Mouse (Mus musculus): ENCODE data around the gene Cdc42ep4. TPM values are rescaled to one million over a fixed set of nuclear protein-coding genes. Genes with fewer than 3 reads are reported as not detected.

Gene Cdc42ep4
- total and polyA plus RNA-seq, 3 experiments = 2.3 to 8.1 (median 3.4) TPM

DNA sequence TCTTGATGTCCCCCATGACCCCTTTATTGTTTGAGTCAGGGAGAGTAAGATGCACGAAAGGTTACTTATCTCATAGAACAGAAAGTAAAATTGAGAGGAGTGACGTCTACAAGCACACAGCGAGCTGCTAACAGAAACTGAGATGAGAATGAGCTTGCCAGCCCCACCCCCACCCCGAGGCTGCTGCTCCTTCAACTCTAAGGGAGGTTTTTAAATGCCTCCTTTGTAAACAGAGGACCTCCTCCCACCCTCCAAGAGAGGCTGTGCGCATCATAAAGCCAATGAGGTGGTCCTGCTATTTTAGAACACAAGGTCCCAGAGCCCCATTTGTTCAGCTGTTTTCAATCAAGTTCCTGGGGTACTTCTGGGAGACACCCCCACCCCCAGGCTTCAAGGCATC is 11.8 kb upstream of the Cdc42ep4 start:
- H3K36me3 ChIP-seq (replicated peaks in 1 of 2; ENCODE audit: control insufficient read depth in 1 of 2, insufficient read depth in 1 of 2, low read length in 1 of 2) = no peaks in the 10 kb centered on the region
- TF ChIP-seq CTCF (conservative IDR thresholded peaks at IDR 0.05 in 1 of 2, IDR thresholded peaks at IDR 0.05 in 1 of 2; ENCODE audit: low read depth in 2 of 2, low read length in 2 of 2) = no peak
- no peak for TF ChIP-seq MXI1 (IDR thresholded peaks at IDR 0.05; ENCODE audit: low read depth, low read length)
- no peak for TF ChIP-seq NELFE (IDR thresholded peaks at IDR 0.05; ENCODE audit: low read depth, low read length)
- no peak for TF ChIP-seq NRF1 (IDR thresholded peaks at IDR 0.05; ENCODE audit: low read depth, low read length)
- no peak for TF ChIP-seq PAX5 (IDR thresholded peaks at IDR 0.05; ENCODE audit: low read length)
- peak; percentile 73 for TF ChIP-seq IRF4 (IDR thresholded peaks at IDR 0.05; ENCODE audit: low read depth, low read length)
- peak; percentile 38; the same call in 1 of the 2 replicates for TF ChIP-seq BHLHE40 (IDR thresholded peaks at IDR 0.05; ENCODE audit: low read depth, low read length)
- no peak for TF ChIP-seq USF2 (conservative IDR thresholded peaks at IDR 0.05; ENCODE audit: low read depth, low read length)
- TF ChIP-seq POLR2A (IDR thresholded peaks at IDR 0.05; ENCODE audit: low read depth, low read length) = no peak
- no peak for TF ChIP-seq JUND (conservative IDR thresholded peaks at IDR 0.05; ENCODE audit: low read depth, low read length)
- TF ChIP-seq MYC (IDR thresholded peaks at IDR 0.05; ENCODE audit: low read depth, low read length) = no peak
- peak; percentile 81; the same call in 1 of the 2 replicates for TF ChIP-seq CHD2 (IDR thresholded peaks at IDR 0.05; ENCODE audit: low read length)
- no peak for TF ChIP-seq ZMIZ1 (IDR thresholded peaks at IDR 0.05; ENCODE audit: low read depth, low read length)
- TF ChIP-seq ZC3H11A (IDR thresholded peaks at IDR 0.05; ENCODE audit: low read depth, low read length) = no peak
- peak overlapping the region; percentile 62 for H3K4me2 ChIP-seq (ENCODE audit: insufficient read depth, low read depth, poor library complexity, severe bottlenecking)
- H3K79me2 ChIP-seq (replicated peaks; ENCODE audit: control insufficient read depth, extremely low read depth, insufficient read depth, poor library complexity, severe bottlenecking) = no peaks in the 10 kb centered on the region
- H3K9me3 ChIP-seq (replicated peaks; ENCODE audit: low read length) = no peaks in the 10 kb centered on the region
- in situ Hi-C loops (cut with MboI; ENCODE audit: low pct_ligation_motif_present, low pct_unique_long_range_greater_than_20kb, low sequenced_read_pairs) (no loop called here), dilution Hi-C loops (cut with MboI; ENCODE audit: extremely low pct_ligation_motif_present, extremely low pct_unique_long_range_greater_than_20kb, low sequenced_read_pairs) (no loop called here)
- no peaks in the 10 kb centered on the region for H3K27me3 ChIP-seq (replicated peaks)
- peaks cover 16 to 41% of the 10 kb centered on the region in 2 experiments for H3K4me1 ChIP-seq (ENCODE audit: control insufficient read depth in 1 of 2, insufficient read depth in 2 of 2)
- no peak overlapping the region for H3K4me3 ChIP-seq (replicated peaks in 1 of 3; ENCODE audit: low read depth in 2 of 3, low read length in 2 of 3, poor library complexity in 1 of 3)
- H3K9ac ChIP-seq (ENCODE audit: insufficient read depth, low read depth) = peak overlapping the region; percentile 30
- no peak overlapping the region for H3K27ac ChIP-seq (ENCODE audit: insufficient read depth, low read depth)
- DNase-seq (ENCODE audit: extremely low read depth) = peak; percentile 30

DNA sequence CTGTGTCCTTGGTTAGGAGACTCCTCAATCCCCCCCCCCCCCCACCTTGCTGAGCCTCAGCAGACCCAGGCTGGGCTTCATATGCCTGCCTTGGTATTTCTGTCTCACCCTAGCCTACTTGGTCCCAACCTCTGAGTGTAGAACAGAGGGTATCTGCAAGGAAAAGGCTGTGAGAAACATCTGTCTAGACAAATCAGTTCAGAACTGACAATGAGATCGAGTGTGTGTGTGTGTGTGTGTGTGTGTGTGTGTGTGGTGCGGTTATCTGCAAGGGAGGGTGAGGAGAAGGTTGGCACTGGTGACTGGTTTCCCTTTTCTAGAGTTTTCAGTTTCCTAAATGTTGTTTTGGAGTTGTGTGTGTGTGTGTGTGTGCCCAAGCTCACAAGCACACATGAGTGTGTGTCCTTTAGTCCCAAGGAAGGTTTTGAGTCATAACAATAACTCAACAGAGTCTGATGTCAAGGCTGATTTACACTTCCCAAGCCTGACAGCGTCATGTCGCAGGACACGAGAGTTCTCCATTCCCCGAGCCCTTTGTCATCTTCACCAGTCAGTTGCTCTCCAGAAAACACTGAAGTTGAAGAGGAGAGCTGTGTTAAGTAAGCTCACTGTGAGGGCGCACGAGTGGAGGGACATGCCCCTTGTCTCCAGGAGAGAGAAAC is 10.6 kb upstream of the Cdc42ep4 start:
- Histone ChIP-seq H3K27ac (ENCODE audit: insufficient read depth, low read depth) (peak overlapping the region; percentile 30; the same call in 1 of the 2 replicates), H3K4me3 (replicated peaks in 1 of 3; ENCODE audit: low read depth in 2 of 3, low read length in 2 of 3, poor library complexity in 1 of 3) (no peak overlapping the region), H3K4me2 (ENCODE audit: insufficient read depth, low read depth, poor library complexity, severe bottlenecking) (peak overlapping the region; percentile 76), H3K4me1 (ENCODE audit: control insufficient read depth in 1 of 2, insufficient read depth in 2 of 2) (peaks cover 16 to 41% of the 10 kb centered on the region in 2 experiments), H3K36me3 (replicated peaks in 1 of 2; ENCODE audit: control insufficient read depth in 1 of 2, insufficient read depth in 1 of 2, low read length in 1 of 2) (no peaks in the 10 kb centered on the region), H3K27me3 (replicated peaks) (no peaks in the 10 kb centered on the region), H3K9ac (ENCODE audit: insufficient read depth, low read depth) (no peak overlapping the region), H3K9me3 (replicated peaks; ENCODE audit: low read length) (no peaks in the 10 kb centered on the region), H3K79me2 (replicated peaks; ENCODE audit: control insufficient read depth, extremely low read depth, insufficient read depth, poor library complexity, severe bottlenecking) (no peaks in the 10 kb centered on the region)
- in situ Hi-C loops (cut with MboI; ENCODE audit: low pct_ligation_motif_present, low pct_unique_long_range_greater_than_20kb, low sequenced_read_pairs) (no loop called here), dilution Hi-C loops (cut with MboI; ENCODE audit: extremely low pct_ligation_motif_present, extremely low pct_unique_long_range_greater_than_20kb, low sequenced_read_pairs) (no loop called here)
- peak; percentile 26 for DNase-seq (ENCODE audit: extremely low read depth)
- TF ChIP-seq RCOR1 (conservative IDR thresholded peaks at IDR 0.05; ENCODE audit: low read depth, low read length) (0 out of 2 replicates have a peak, but pooled peaks have one; percentile 33), ETS1 (conservative IDR thresholded peaks at IDR 0.05; ENCODE audit: low read depth, low read length) (peak; percentile 28; the same call in 1 of the 2 replicates), JUND (conservative IDR thresholded peaks at IDR 0.05; ENCODE audit: low read depth, low read length) (peak; percentile 33; the same call in 1 of the 2 replicates), MAX (IDR thresholded peaks at IDR 0.05; ENCODE audit: low read length) (peak; percentile 49; the same call in 1 of the 2 replicates), MYC (IDR thresholded peaks at IDR 0.05; ENCODE audit: low read depth, low read length) (0 out of 2 replicates have a peak, but pooled peaks have one; percentile 33), POLR2A (IDR thresholded peaks at IDR 0.05; ENCODE audit: low read depth, low read length) (no peak), EP300 (IDR thresholded peaks at IDR 0.05; ENCODE audit: low read length) (peak; percentile 48; the same call in 1 of the 2 replicates), IRF4 (IDR thresholded peaks at IDR 0.05; ENCODE audit: low read depth, low read length) (peak; percentile 54; the same call in 1 of the 2 replicates), MAZ (IDR thresholded peaks at IDR 0.05; ENCODE audit: low read depth, low read length) (0 out of 2 replicates have a peak, but pooled peaks have one; percentile 39), ZKSCAN1 (IDR thresholded peaks at IDR 0.05; ENCODE audit: borderline replicate concordance, low read depth, low read length) (no peak), ZNF384 (IDR thresholded peaks at IDR 0.05; ENCODE audit: low read depth, low read length) (no peak), CHD1 (IDR thresholded peaks at IDR 0.05; ENCODE audit: low read depth, low read length) (peak; percentile 69; the same call in 1 of the 2 replicates), PAX5 (IDR thresholded peaks at IDR 0.05; ENCODE audit: low read length) (no peak), ZMIZ1 (IDR thresholded peaks at IDR 0.05; ENCODE audit: low read depth, low read length) (0 out of 2 replicates have a peak, but pooled peaks have one; percentile 31), MEF2A (IDR thresholded peaks at IDR 0.05; ENCODE audit: borderline replicate concordance, low read depth, low read length) (0 out of 2 replicates have a peak, but pooled peaks have one; percentile 48), SIN3A (IDR thresholded peaks at IDR 0.05; ENCODE audit: low read length) (no peak), BHLHE40 (IDR thresholded peaks at IDR 0.05; ENCODE audit: low read depth, low read length) (peak; percentile 61; the same call in 1 of the 2 replicates), MXI1 (IDR thresholded peaks at IDR 0.05; ENCODE audit: low read depth, low read length) (peak; percentile 51; the same call in 1 of the 2 replicates), UBTF (IDR thresholded peaks at IDR 0.05; ENCODE audit: low read depth, low read length) (0 out of 2 replicates have a peak, but pooled peaks have one; percentile 58)
